Mouse (Mus musculus): ENCODE data around the gene Tspyl3. TPM values are rescaled to one million over a fixed set of nuclear protein-coding genes. Genes with fewer than 3 reads are reported as not detected.

Tspyl3 gene
- total RNA-seq, 2 experiments from 2014 or later = 2.7 to 3.0 TPM

Other genes starting within 250 kb of the Tspyl3 start
- gene Pdrg1, start 210.0 kb downstream of the Tspyl3 start, total RNA-seq (2021) = 10 to 100 TPM; 52.2 to 54.7 TPM
- not detected for gene Xkr7, start 193.6 kb downstream of the Tspyl3 start, total RNA-seq (2021)
- gene Ccm2l, start 159.5 kb downstream of the Tspyl3 start, total RNA-seq (2021) = 10 to 100 TPM; 24.1 to 25.3 TPM
- 1 to 10 TPM; 1.1 to 1.2 TPM for gene Hck, start 117.0 kb downstream of the Tspyl3 start, total RNA-seq (2021)
- 10 to 100 TPM; 68.7 to 73.8 TPM for gene Tm9sf4, start 64.1 kb downstream of the Tspyl3 start, total RNA-seq (2021)
- gene Plagl2, start 16.0 kb upstream of the Tspyl3 start, total RNA-seq (2021) = 1 to 10 TPM; 8.4 to 9.7 TPM
- 10 to 100 TPM; 21.8 to 25.0 TPM for gene Pofut1, start 16.1 kb upstream of the Tspyl3 start, total RNA-seq (2021)
- gene Kif3b, start 66.0 kb upstream of the Tspyl3 start, total RNA-seq (2021) = 10 to 100 TPM; 12.9 to 13.4 TPM
- 10 to 100 TPM; 37.0 to 38.2 TPM for gene Asxl1, start 120.4 kb upstream of the Tspyl3 start, total RNA-seq (2021)